Mouse (Mus musculus): ENCODE data around the gene Pde3b.
"Not testable (repeated sequence)": the region's sequence is repeated elsewhere in the genome, so short reads cannot be mapped to it uniquely, and the experiment has no call there.

DNA sequence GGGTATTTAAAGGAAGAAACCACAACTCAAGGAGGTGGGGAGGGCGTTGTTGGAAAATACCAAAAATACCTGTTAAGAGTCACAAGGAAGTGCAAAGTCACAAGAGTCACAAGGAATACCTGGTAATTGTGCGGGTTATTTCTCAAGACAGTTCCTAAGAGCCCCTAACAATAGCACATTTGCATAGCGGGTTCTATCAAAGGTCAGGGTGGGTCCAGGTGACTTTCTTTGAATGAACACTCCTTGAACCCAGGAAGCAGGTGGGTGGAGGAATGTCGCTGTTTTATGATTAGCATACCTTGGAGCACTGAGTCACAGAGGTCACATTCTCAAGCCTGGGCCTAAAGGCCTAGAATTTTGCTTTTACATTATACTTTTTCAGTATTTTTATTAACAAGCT, 158.8 kb downstream of the Pde3b start:
- not testable (repeated sequence) for TF ChIP-seq EP300, CTCF (IDR thresholded peaks at IDR 0.05; ENCODE audit: low read depth)

All from liver, embryonic 14.5 days (tissue).